Mouse (Mus musculus) heart, embryonic 14.5 days (tissue): ENCODE measurements around the gene Focad. TPM values are rescaled to one million over a fixed set of nuclear protein-coding genes. Genes with fewer than 3 reads are reported as not detected.

ENCODE experiments used
- ATAC-seq: fragments of 200-750 bp; cut with Nextera tagmentation; 2 replicates; pipeline ENCODE4 v1.8.0; 2017; ENCODE audit warnings: low read depth, moderate TSS enrichment; ENCODE audit not compliant: insufficient number of reproducible peaks, insufficient read depth, low FRiP score
- H3K27ac ChIP-seq, 2 experiments: fragments of 200-500 bp in 1 of 2; fragments of 300-500 bp in 1 of 2; sonication (generic) in 1 of 2; replicated peaks in 1 of 2; 2 replicates each; pipeline ENCODE4 v1.5.1; 2012 to 2014; ENCODE audit warnings: low read depth in 2 of 2, low read length in 2 of 2, control low read depth in 1 of 2, mild to moderate bottlenecking in 1 of 2, mixed read lengths in 1 of 2; ENCODE audit not compliant: control insufficient read depth in 1 of 2, insufficient read depth in 1 of 2
- H3K27me3 ChIP-seq: fragments of 300-500 bp; sonication (generic); 2 replicates; pipeline ENCODE4 v1.6.1; 2014; ENCODE audit warnings: mild to moderate bottlenecking, low read length, control low read depth; ENCODE audit not compliant: control insufficient read depth, insufficient read depth
- H3K36me3 ChIP-seq: fragments of 300-500 bp; sonication (generic); 2 replicates; pipeline ENCODE4 v1.6.1; 2014; ENCODE audit warnings: mild to moderate bottlenecking, control low read depth, low read length, mixed read lengths; ENCODE audit not compliant: control insufficient read depth, insufficient read depth
- H3K4me1 ChIP-seq, 2 experiments: fragments of 200-500 bp in 1 of 2; fragments of 300-500 bp in 1 of 2; sonication (generic) in 1 of 2; 2 replicates each; pipeline ENCODE4 v1.6.1; 2012 to 2014; ENCODE audit warnings: low read length in 2 of 2, control low read depth in 1 of 2, mixed read lengths in 1 of 2; ENCODE audit not compliant: control insufficient read depth in 2 of 2, insufficient read depth in 2 of 2
- H3K4me2 ChIP-seq: fragments of 300-500 bp; sonication (generic); 2 replicates; pipeline ENCODE4 v1.6.1; 2014; ENCODE audit warnings: mild to moderate bottlenecking, low read length
- H3K4me3 ChIP-seq, 2 experiments: fragments of 200-500 bp in 1 of 2; fragments of 300-500 bp in 1 of 2; sonication (generic) in 1 of 2; 2 replicates each; pipeline ENCODE4 v1.5.1; 2012 to 2014; ENCODE audit warnings: low read length in 2 of 2, mild to moderate bottlenecking in 2 of 2, control low read depth in 1 of 2, low read depth in 1 of 2, moderate library complexity in 1 of 2; ENCODE audit not compliant: control insufficient read depth in 1 of 2, insufficient read depth in 1 of 2
- H3K9ac ChIP-seq: fragments of 300-500 bp; sonication (generic); 2 replicates; pipeline ENCODE4 v1.6.1; 2014; ENCODE audit warnings: mild to moderate bottlenecking, low read length
- H3K9me3 ChIP-seq: fragments of 300-500 bp; sonication (generic); 2 replicates; pipeline ENCODE4 v1.6.1; 2016; ENCODE audit warnings: low read length, control low read depth; ENCODE audit not compliant: control insufficient read depth
- WGBS: fragments of 180-500 bp; shearing (Covaris S2); extraction: QIAGEN DNeasy Blood & Tissue Kit; methylation state at CpG from one replicate; pipeline ENCODE4 v1.1.7; 2014; 5-methylcytosine and 5-hydroxymethylcytosine counted together
- polyA plus RNA-seq: library from polyadenylated mRNA; unstranded; fragments of >200 nt; fragmentation: Nextera tagmentation; extraction: Ambion mirVana; gene quantifications from 2 replicates; pipeline ENCODE4 v1.2.1, GENCODE M21; 2014

Gene Focad
- polyA plus RNA-seq, 1 experiment from 2014 or later = 9.8 TPM

- Histone ChIP-seq H3K27ac (no peak overlapping the region), H3K4me2 (no peak overlapping the region), H3K36me3 (no peaks in the 10 kb centered on the region), H3K9me3 (no peaks in the 10 kb centered on the region), H3K4me3 (no peak overlapping the region), H3K27me3 (no peaks in the 10 kb centered on the region), H3K4me1 (no peaks in the 10 kb centered on the region), H3K9ac (no peak overlapping the region)
- 53% methylated on average over 3 of the region's 3 CpGs for WGBS
- ATAC-seq = no peak
These were observed 10.6 kb upstream of the Focad start for GRCm38 (mm10) chr4:88083781-88084180.

DNA sequence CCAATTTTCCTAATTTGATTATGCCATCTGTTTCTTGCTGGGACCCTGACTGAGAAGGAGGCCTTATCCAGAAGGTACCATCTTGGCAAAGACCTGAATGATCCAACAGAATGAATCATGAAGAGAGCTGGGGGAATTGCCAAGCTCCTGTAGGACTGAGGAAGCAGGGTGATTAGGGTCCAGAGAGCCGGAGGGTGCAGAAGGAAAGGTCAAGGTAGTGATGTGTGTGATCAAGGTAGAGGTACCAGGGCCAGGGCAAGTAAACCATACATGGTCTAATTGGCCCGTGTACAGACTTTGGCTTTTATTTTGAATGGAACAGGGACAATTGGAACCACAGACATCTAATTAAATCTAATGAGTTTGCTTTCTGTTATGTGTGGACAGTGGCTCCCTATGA, 4.1 kb upstream of the Focad start:
- no peak for ATAC-seq
- no peak overlapping the region for H3K9ac ChIP-seq
- no peaks in the 10 kb centered on the region; a peak in 1 of 4 replicates for H3K4me1 ChIP-seq
- H3K27ac ChIP-seq = no peak overlapping the region
- 70% methylated on average over 2 of the region's 2 CpGs for WGBS
- no peaks in the 10 kb centered on the region for H3K27me3 ChIP-seq
- no peaks in the 10 kb centered on the region for H3K36me3 ChIP-seq
- no peak overlapping the region for H3K4me3 ChIP-seq
- no peak overlapping the region for H3K4me2 ChIP-seq
- H3K9me3 ChIP-seq = no peaks in the 10 kb centered on the region

DNA sequence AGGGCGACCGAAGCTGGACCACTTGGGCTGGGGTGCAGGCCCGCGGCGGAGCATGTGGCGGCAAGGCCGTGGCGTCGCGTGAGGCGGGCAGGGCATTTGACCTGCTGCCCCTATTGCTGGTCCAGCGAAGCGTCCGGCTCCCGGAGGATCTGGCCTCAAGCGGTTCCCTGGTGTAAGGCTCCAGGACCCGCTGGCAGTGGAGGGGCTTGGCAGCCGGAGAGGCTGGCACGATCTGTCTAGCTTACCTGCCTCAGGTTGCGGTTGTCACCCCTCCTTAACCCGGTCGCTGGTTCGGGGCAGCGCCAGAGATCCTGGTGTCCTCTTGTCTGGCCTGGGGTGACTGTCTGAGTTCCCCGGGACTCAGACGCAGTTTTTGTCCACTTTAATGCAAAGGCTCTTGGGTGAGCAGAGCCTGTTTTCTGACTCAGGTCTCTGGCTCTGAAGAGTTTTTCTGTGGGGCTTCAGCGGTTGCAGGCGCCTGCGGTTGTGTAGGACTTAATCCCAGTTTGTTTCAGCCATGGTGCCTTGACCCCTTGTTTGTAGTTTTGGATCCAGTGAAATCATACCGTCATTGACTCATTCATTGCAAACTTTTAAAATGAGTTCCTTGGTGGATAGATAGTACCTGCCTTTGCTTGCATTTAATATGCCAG, 465 bp downstream of the Focad start:
- under 1% methylated on average over 30 of the region's 30 CpGs for WGBS
- no peaks in the 10 kb centered on the region for H3K36me3 ChIP-seq

DNA sequence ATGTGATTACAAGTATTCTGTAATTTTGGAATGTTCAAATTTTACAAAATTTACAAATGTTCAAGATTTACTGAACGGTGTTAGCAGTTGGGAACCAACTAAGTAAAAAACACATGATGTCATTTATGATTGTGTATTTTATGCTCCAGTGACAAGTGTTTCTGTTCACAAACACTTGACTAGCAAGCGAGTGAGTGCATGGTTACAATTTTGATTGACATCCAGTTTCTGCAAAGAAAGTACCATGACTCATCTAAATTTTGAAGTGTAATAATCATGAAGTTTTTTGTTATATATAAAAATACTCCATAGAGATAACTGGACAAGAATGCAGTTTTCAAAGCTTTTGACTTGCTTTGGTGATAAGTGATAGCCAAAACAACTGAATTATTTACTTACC, 1.3 kb downstream of the Focad start:
- Histone ChIP-seq H3K27me3 (no peaks in the 10 kb centered on the region), H3K36me3 (no peaks in the 10 kb centered on the region), H3K4me3 (no peak overlapping the region), H3K4me1 (no peaks in the 10 kb centered on the region; a peak in 1 of 4 replicates), H3K27ac (no peak overlapping the region), H3K9ac (no peak overlapping the region), H3K4me2 (no peak overlapping the region), H3K9me3 (no peaks in the 10 kb centered on the region)
- ATAC-seq = no peak
- 87% methylated on average over 2 of the region's 2 CpGs for WGBS

More for the DNA sequence above, 465 bp downstream of the Focad start:
- peak overlapping the region; percentile 90 for H3K4me2 ChIP-seq
- H3K4me1 ChIP-seq = no peaks in the 10 kb centered on the region; a peak in 1 of 4 replicates
- H3K27me3 ChIP-seq = no peaks in the 10 kb centered on the region
- no peaks in the 10 kb centered on the region for H3K9me3 ChIP-seq
- no peak; the same call in none of the 2 replicates for ATAC-seq
- H3K4me3 ChIP-seq = peak overlapping the region; percentile 82 to 94
- H3K9ac ChIP-seq = peak overlapping the region; percentile 89
- peak overlapping the region; percentile 50 to 59; a peak in 3 of 4 replicates for H3K27ac ChIP-seq

DNA sequence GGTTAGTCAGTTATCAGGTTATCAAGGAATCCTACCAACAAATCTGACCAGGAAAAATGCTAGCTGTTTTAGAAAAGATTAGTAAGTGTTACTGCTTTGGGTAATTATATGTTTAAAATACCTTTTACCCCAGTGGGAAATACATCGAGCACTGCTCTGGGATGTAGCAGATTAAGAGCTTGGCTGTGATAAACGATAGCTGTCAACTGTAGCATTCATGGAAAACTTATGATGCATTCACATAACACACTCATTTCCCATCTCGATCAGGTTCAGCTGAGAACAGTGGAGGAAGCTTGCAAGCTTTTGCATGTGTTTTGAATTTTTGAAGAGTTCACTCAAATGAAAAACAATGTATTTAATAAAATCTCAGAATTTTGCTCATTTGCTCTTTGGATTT, 14.2 kb downstream of the Focad start:
- Histone ChIP-seq H3K4me1 (no peaks in the 10 kb centered on the region), H3K4me2 (no peak overlapping the region), H3K27me3 (no peaks in the 10 kb centered on the region), H3K9me3 (no peaks in the 10 kb centered on the region), H3K4me3 (no peak overlapping the region), H3K27ac (no peak overlapping the region), H3K9ac (no peak overlapping the region), H3K36me3 (no peaks in the 10 kb centered on the region)
- WGBS = 66% methylated on average over 3 of the region's 3 CpGs
- no peak for ATAC-seq

- no peaks in the 10 kb centered on the region for H3K4me1 ChIP-seq
- H3K9ac ChIP-seq = no peak overlapping the region
- H3K4me2 ChIP-seq = no peak overlapping the region
- H3K27me3 ChIP-seq = no peaks in the 10 kb centered on the region
- 73% methylated on average over 3 of the region's 3 CpGs for WGBS
- ATAC-seq = no peak
- no peaks in the 10 kb centered on the region for H3K9me3 ChIP-seq
- H3K27ac ChIP-seq = no peak overlapping the region
- no peak overlapping the region for H3K4me3 ChIP-seq
- H3K36me3 ChIP-seq = no peaks in the 10 kb centered on the region
These were observed 22.9 kb downstream of the Focad start for GRCm38 (mm10) chr4:88117331-88117730.

- no peak overlapping the region for H3K9ac ChIP-seq
- no peak overlapping the region for H3K4me3 ChIP-seq
- H3K36me3 ChIP-seq = no peaks in the 10 kb centered on the region
- H3K4me1 ChIP-seq = no peaks in the 10 kb centered on the region
- H3K27ac ChIP-seq = no peak overlapping the region
- H3K4me2 ChIP-seq = no peak overlapping the region
- H3K27me3 ChIP-seq = no peaks in the 10 kb centered on the region
- ATAC-seq = no peak
- no peaks in the 10 kb centered on the region for H3K9me3 ChIP-seq
These were observed 23.5 kb downstream of the Focad start for GRCm38 (mm10) chr4:88117942-88118341.
